In the genomic region with DNA sequence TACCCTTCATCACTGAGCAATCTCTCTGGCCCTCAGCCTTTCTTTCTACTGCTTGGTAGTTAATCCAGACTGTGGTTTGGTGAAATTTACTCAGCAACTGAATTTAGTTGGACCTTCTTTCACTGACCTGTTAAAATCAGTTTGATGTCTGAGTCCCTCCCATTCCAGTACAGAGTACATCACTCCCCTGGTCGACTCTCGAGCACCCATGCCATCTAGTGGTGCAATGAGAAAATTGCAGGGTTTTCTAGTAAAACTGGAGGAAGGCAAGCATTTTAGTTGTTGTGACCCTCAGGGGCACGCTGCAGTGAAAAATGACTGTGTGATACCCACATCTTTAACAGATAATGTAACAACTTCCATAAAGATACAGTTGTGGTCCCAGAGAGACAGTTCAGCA, we compare ENCODE assay signal across 8 mouse cellular contexts. TPM values are rescaled to one million over a fixed set of nuclear protein-coding genes. Genes with fewer than 3 reads are reported as not detected.
DNase-seq lines count a peak whose midpoint lies in the region; ATAC-seq and TF ChIP-seq lines count a peak whose summit lies in the region.

No protein-coding gene starts in this region.

- WGBS in hindbrain, embryonic 15.5 days: 21% methylated on average over 3 of the region's 3 CpGs
- WGBS in limb, embryonic 13.5 days: 17% methylated on average over 3 of the region's 3 CpGs
- 18% methylated on average over 3 of the region's 3 CpGs for WGBS in midbrain, postnatal 0 days

- no peak overlapping the region for H3K4me2 ChIP-seq in hindbrain, embryonic 15.5 days
- H3K4me2 ChIP-seq in limb, embryonic 13.5 days (replicated peaks): no peak overlapping the region
- no peak overlapping the region for H3K4me2 ChIP-seq in midbrain, postnatal 0 days (ENCODE audit: low read depth, low read length, poor library complexity, severe bottlenecking)

- peak; percentile 43 for DNase-seq in right cerebral cortex, adult 18-20 months
- no peak for DNase-seq in right cerebral cortex, postnatal 25 days
- DNase-seq in adrenal gland, postnatal 36 days: peak; percentile 40 to 55
- DNase-seq in midbrain, postnatal 0 days (ENCODE audit: low spot score): peak; percentile 80

- H3K27ac ChIP-seq in embryonic fibroblast, embryonic 13.5 days (ENCODE audit: insufficient read depth, low read length): no peak overlapping the region
- H3K27ac ChIP-seq in hindbrain, embryonic 15.5 days (replicated peaks): no peak overlapping the region
- no peak overlapping the region for H3K27ac ChIP-seq in limb, embryonic 13.5 days
- no peak overlapping the region for H3K27ac ChIP-seq in midbrain, postnatal 0 days (ENCODE audit: low read depth, low read length)

- TF ChIP-seq POLR2A in embryonic fibroblast, embryonic 13.5 days (IDR thresholded peaks at IDR 0.05; ENCODE audit: low read depth, low read length): no peak

- H3K9ac ChIP-seq in hindbrain, embryonic 15.5 days: no peak overlapping the region
- no peak overlapping the region for H3K9ac ChIP-seq in limb, embryonic 13.5 days
- no peak overlapping the region for H3K9ac ChIP-seq in midbrain, postnatal 0 days (replicated peaks; ENCODE audit: low read length, poor library complexity, severe bottlenecking)

- TF ChIP-seq CTCF in embryonic fibroblast, embryonic 13.5 days (IDR thresholded peaks at IDR 0.05; ENCODE audit: borderline replicate concordance, insufficient read depth, low read length): peak; percentile 63; the same call in 1 of the 2 replicates
- TF ChIP-seq CTCF in midbrain, postnatal 0 days (IDR thresholded peaks at IDR 0.05): peak; percentile 95

- H3K4me3 ChIP-seq in embryonic fibroblast, embryonic 13.5 days (ENCODE audit: insufficient read depth, low read length): no peak overlapping the region
- no peak overlapping the region for H3K4me3 ChIP-seq in hindbrain, embryonic 15.5 days
- no peak overlapping the region for H3K4me3 ChIP-seq in limb, embryonic 13.5 days
- no peak overlapping the region for H3K4me3 ChIP-seq in midbrain, postnatal 0 days (ENCODE audit: low read depth, low read length)

- H3K4me1 ChIP-seq in embryonic fibroblast, embryonic 13.5 days (ENCODE audit: control insufficient read depth, insufficient read depth, low read length): no peaks in the 10 kb centered on the region
- peaks cover 17% of the 10 kb centered on the region for H3K4me1 ChIP-seq in hindbrain, embryonic 15.5 days (replicated peaks)
- peaks cover 24% of the 10 kb centered on the region for H3K4me1 ChIP-seq in limb, embryonic 13.5 days
- H3K4me1 ChIP-seq in midbrain, postnatal 0 days (ENCODE audit: insufficient read depth, low read length): 0 out of 2 replicates have a peak, but pooled peaks cover 3% of the 10 kb centered on the region

- no peaks in the 10 kb centered on the region for H3K27me3 ChIP-seq in hindbrain, embryonic 15.5 days
- peaks cover 7% of the 10 kb centered on the region; the same call in 1 of the 2 replicates for H3K27me3 ChIP-seq in limb, embryonic 13.5 days
- no peaks in the 10 kb centered on the region for H3K27me3 ChIP-seq in midbrain, postnatal 0 days (ENCODE audit: insufficient read depth, low read length)

- no peaks in the 10 kb centered on the region for H3K36me3 ChIP-seq in hindbrain, embryonic 15.5 days
- no peaks in the 10 kb centered on the region for H3K36me3 ChIP-seq in limb, embryonic 13.5 days
- no peaks in the 10 kb centered on the region for H3K36me3 ChIP-seq in midbrain, postnatal 0 days (ENCODE audit: insufficient read depth, low read length)

- no peaks in the 10 kb centered on the region for H3K9me3 ChIP-seq in hindbrain, embryonic 15.5 days
- H3K9me3 ChIP-seq in limb, embryonic 13.5 days: no peaks in the 10 kb centered on the region
- H3K9me3 ChIP-seq in midbrain, postnatal 0 days (ENCODE audit: low read length): no peaks in the 10 kb centered on the region

- peak; percentile 79 for ATAC-seq in hindbrain, embryonic 15.5 days (ENCODE audit: low FRiP score, low read depth)
- peak; percentile 70; the same call in 1 of the 2 replicates for ATAC-seq in limb, embryonic 13.5 days (ENCODE audit: low FRiP score, low read depth)
- ATAC-seq in midbrain, postnatal 0 days (ENCODE audit: low FRiP score): peak; percentile 70
- ATAC-seq in activated CD4-positive, CD25-positive, alpha-beta regulatory T cell, adult 4 months: no peak

RNA-seq across cellular contexts. Expression of a gene that starts 41.5 kb away (rescaled TPM):
- total RNA-seq in adrenal gland, postnatal 36 days (2021): 1 to 10 TPM; 3.7 to 4.3 TPM
- polyA plus RNA-seq in embryonic fibroblast, embryonic 13.5 days (2011; ENCODE audit: insufficient read length, low read depth, missing spikeins): 5.0 and 8.0 TPM in 2 replicates
- polyA plus RNA-seq in hindbrain, embryonic 15.5 days (2015; fragmentation: Nextera tagmentation; extraction: Ambion mirVana): 13.7 and 16.0 TPM in 2 replicates
- 9.2 and 9.9 TPM in 2 replicates for polyA plus RNA-seq in limb, embryonic 13.5 days (2015; fragmentation: Nextera tagmentation; extraction: Ambion mirVana)
- total RNA-seq in midbrain, postnatal 0 days (2014; rRNA removed): 40.1 and 45.9 TPM in 2 replicates
- 8.3 and 9.3 TPM in 2 replicates for polyA plus RNA-seq in midbrain, postnatal 0 days (2015; fragmentation: Nextera tagmentation; extraction: Ambion mirVana)
- not detected for polyA plus RNA-seq in activated CD4-positive, CD25-positive, alpha-beta regulatory T cell, adult 4 months (2017; shearing (Covaris generic))
